Mouse (Mus musculus): ENCODE measurements at regions not wholly inside any gene's neighbourhood (a gene's known extent, or its start where the extent isn't known, plus 50 kb on each side); places are given as distances from the start of the nearest gene placed in this dataset.

DNA sequence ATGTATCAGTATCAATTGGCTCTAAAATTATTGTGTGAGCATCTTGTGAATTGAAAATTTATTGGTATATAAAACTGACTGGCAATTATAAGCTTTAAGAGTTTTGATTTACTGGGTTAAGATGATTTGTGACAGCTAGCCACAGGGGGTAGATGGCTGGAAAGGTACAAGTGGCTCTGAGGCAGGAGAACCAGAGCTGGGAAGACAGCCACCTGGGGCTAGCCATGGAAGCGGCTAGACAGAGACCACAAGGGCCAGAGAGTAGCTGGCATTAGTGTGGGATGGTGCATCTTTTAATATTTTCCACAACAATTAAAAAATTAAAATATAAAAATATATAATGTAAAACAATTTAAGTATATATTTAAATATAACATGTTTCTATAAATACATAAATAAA is 86.0 kb upstream of the Tfap2d start:
- TF ChIP-seq CTCF (conservative IDR thresholded peaks at IDR 0.05; ENCODE audit: insufficient read depth, insufficient read length, low read depth, low read length) (no peak), POLR2A (IDR thresholded peaks at IDR 0.05; ENCODE audit: low read depth, low read length) (no peak)

All from kidney, adult 2 months (tissue).